Mouse (Mus musculus) cerebellum, postnatal 25 days (tissue): ENCODE data around the gene Dusp1.

Experiments used
- DNase-seq, 2 experiments: peaks; one replicate each; pipeline ENCODE4 v3.0.0; 2021; ENCODE audit warnings: mixed read lengths in 2 of 2

Dusp1 gene

DNA sequence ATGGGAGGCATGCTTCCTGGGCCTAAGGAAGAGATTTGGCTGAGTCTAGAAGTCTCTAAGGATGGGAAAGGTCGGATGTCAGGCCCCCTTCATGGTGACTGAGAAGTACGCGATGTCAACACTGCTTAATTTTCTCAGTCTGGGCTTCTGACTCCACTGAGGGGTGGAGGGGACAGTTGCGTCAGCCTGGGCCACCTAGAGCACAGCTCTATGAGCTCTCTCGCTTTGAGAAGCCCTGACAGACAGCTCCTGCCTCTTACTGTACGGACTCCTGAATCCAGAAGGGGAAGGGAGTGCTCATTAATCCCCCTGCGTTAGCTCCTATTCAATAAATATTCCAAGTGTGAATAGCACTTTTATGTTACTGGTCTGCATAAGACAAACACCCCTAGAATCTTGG, 103.9 kb downstream of the Dusp1 start:
- no peak for DNase-seq

DNA sequence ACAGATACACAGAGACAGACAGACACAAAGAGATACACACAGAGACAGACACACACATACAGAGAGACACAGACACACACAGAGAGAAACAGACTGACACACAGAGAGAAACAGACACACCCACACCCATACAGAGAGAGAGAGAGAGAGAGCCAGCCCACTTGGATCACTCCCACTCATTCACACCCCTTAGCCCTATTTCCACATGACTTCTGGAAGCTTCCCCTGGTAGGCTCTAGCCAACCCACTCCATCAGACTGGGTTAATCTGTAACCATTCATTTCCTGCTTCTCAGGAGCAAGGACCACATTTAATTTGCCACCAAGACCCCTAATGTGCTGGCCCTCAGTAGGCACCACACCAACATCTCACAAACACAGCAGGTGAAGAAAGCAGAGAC, 104.4 kb downstream of the Dusp1 start:
- DNase-seq: no peak
